Mouse (Mus musculus) heart, adult 2 months (tissue): ENCODE data around the gene Zfp382.

Experiments
- CTCF ChIP-seq: fragments of 200-600 bp; IDR thresholded peaks from 2 replicates; pipeline ENCODE4 v1.8.1; 2022; ENCODE audit warnings: antibody characterized with exemption, mild to moderate bottlenecking, moderate library complexity
- EP300 ChIP-seq: fragments of 200-500 bp; IDR thresholded peaks from 2 replicates; pipeline ENCODE4 v1.6.1; 2011; ENCODE audit warnings: low read depth, low read length, control low read depth; ENCODE audit not compliant: insufficient read depth
- POLR2A ChIP-seq: fragments of 200-500 bp; IDR thresholded peaks from 2 replicates; pipeline ENCODE4 v1.6.1; 2011; ENCODE audit warnings: mild to moderate bottlenecking, low read depth, low read length, control low read depth; ENCODE audit not compliant: insufficient read depth

GRCm38 (mm10) chr7:30095551-30096125 lies 26.1 kb upstream of the Zfp382 start:
- TF ChIP-seq EP300 (no peak), POLR2A (no peak), CTCF (no peak)
